Mouse (Mus musculus): ENCODE data around the gene Cxcr5.
A peak's percentile ranks its signal among the peaks of the same experiment; 100 is the strongest.

Cxcr5 gene

DNA sequence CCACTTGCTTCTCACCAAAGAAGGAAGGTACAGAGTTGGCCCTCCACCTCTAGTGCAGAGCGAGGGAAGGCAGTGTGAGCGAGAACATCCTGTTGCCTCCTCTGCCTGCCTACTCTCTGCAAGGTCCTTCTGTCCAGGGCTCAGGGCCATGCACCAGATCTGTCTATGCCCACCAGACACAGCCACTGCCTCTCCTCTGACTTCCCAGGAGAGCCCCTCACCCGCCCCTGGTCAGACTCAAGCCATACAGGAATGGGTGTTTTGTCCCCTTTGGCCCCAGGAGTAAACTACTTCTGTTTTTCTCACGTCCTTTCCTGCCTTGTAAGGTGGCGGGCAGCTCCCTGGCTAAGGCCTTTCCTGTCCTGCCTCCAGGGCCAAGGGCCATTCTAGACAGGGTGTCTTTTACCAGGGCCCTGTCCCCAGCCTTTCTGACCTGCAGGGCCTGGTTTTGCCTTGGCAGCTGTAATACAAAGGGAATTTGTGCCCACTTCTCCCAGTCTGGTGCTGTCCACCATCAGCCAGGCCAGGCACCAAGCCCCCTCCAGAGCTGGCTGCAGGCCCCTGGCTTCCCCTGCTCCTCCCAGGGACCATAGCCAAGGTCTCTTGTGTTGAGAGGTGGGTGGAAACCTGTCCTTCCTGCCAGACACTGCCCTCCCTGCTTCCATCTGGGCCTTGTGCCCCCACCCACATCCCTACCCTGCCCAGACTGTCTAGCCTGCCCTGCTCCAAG, 50.6 kb downstream of the Cxcr5 start:
- ATAC-seq (ENCODE audit: insufficient number of reproducible peaks, low FRiP score, low TSS enrichment) = 0 out of 2 replicates have a peak, but pooled peaks have one; percentile 18

DNA sequence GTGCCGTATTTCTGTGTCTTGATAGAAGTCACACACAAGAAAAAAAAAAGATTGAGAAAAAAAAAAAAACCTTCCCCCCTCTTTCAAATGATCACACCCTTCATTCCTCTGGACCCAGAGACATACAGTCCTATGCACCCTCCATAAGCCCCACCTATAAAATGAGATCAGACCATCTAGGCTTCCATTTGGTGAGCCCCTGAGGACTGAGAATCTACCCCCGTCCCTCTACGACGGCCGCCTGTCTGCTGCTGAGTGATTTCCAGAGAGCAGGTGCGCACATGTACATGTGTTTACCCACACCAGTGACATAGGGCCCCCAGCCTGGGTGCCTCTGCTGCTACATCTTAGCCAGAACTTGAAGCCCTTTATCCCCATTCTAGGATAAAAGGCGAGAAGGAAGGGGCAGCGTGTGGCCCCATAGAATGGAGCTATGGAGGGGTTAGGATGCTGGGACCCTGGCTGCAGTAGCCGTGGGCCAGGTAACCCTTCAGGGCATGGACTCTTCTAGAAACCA, 51.3 kb downstream of the Cxcr5 start:
- no peak for ATAC-seq (ENCODE audit: insufficient number of reproducible peaks, low FRiP score, low TSS enrichment)

DNA sequence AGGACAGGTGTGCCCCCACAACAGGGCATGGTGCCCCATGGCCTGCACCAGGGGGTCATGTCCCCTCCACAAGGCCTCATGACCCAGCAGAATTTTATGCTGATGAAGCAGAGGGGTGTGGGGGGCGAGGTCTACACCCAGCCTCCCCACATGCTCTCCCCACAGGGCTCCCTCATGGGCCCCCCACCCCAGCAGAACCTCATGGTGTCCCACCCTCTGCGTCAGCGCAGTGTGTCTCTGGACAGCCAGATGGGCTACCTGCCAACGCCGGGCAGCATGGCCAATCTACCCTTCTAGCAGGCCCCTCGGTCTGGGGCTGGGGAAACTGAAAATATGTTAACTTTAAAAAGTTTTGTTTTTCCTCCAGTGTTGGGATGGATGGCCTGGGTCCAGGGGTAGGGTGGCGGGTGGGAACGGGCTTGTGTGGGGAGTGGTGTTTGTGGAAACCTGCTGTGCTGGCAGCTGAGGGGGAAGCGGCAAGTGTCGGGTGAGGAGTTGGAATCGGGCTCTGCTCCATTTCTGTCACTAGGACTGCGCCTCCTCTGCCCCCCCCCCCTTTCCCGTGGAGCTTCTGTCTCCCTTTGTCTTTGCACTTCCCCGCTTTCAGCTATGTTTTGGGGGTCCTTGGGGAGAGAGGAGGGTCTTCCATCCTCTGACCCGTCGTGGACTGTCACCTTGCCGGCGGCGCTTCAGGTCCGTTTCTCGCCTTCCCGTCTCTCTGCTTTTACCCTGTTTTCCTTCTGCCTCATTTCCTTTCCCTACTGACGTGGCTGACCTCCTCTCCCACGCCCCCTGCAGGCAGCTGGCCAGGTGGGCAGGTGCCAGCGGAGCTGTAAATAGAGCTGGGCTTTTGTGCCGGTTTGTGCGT, 52.0 kb downstream of the Cxcr5 start:
- ATAC-seq (ENCODE audit: insufficient number of reproducible peaks, low FRiP score, low TSS enrichment) = peak; percentile 34; the same call in 1 of the 2 replicates

DNA sequence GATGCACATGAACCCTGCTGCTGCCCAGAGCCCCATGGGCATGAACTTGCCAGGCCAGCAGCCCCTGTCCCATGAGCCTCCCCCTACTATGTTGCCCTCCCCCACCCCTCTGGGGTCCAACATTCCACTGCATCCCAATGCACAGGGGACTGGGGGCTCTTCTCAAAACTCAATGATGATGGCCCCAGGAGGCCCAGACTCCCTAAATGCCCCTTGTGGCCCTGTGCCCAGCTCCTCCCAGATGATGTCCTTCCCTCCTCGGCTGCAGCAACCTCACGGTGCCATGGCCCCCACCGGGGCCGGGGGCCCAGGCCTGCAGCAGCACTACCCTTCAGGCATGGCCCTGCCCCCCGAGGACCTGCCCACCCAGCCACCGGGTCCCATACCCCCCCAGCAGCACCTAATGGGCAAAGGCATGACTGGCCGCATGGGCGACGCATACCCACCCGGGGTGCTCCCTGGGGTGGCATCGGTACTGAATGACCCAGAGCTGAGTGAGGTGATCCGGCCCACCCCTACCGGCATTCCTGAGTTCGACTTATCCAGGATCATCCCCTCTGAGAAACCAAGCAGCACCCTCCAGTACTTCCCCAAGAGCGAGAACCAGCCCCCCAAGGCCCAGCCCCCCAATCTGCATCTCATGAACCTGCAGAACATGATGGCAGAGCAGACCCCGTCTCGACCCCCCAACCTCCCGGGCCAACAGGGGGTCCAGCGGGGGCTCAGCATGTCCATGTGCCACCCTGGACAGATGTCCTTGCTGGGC, 52.8 kb downstream of the Cxcr5 start:
- no peak for ATAC-seq (ENCODE audit: insufficient number of reproducible peaks, low FRiP score, low TSS enrichment)

DNA sequence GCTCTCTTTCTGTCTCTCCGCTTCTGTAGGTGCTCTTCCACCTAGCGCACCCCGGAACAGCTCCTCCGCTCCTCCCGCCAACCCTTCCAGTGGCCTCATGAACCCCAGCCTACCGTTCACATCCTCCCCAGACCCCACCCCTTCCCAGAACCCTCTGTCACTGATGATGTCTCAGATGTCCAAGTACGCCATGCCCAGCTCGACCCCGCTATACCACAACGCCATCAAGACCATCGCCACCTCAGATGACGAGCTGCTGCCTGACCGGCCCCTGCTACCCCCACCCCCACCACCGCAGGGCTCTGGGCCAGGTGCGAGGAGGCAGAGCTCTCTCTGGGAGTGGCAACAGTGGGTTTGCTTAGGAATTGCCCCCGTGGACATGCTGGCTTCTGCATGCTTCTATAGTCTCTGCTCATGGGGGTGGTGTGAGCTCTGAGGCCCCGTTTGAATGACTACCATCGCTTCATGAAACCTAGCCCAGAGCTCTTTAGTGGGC, 53.5 kb downstream of the Cxcr5 start:
- no peak for ATAC-seq (ENCODE audit: insufficient number of reproducible peaks, low FRiP score, low TSS enrichment)

DNA sequence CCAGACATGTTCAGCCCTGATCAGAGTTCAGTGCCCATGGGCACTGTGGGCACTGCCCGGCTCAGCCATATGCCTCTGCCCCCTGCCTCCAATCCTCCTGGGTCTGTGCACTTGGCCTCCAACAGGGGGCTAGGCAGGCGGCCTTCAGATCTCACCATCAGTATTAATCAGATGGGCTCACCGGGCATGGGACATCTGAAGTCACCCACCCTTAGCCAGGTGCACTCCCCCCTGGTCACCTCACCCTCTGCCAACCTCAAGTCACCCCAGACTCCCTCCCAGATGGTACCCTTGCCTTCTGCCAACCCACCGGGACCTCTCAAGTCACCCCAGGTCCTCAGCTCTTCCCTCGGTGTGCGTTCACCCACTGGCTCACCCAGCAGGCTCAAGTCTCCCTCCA, 54.3 kb downstream of the Cxcr5 start:
- no peak for ATAC-seq (ENCODE audit: insufficient number of reproducible peaks, low FRiP score, low TSS enrichment)

DNA sequence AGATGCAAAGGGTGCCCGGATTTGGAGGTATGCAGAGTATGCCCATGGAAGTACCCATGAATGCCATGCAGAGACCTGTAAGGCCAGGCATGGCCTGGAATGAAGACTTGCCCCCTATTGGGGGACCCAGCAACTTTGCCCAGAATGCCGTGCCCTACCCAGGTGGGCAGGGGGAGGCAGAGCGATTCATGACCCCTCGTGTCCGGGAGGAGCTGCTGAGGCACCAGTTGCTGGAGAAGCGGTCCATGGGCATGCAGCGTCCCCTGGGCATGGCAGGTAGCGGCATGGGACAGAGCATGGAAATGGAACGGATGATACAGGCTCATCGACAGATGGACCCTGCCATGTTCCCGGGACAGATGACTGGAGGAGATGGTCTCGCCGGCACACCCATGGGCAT, 55.1 kb downstream of the Cxcr5 start:
- ATAC-seq (ENCODE audit: insufficient number of reproducible peaks, low FRiP score, low TSS enrichment) = no peak

DNA sequence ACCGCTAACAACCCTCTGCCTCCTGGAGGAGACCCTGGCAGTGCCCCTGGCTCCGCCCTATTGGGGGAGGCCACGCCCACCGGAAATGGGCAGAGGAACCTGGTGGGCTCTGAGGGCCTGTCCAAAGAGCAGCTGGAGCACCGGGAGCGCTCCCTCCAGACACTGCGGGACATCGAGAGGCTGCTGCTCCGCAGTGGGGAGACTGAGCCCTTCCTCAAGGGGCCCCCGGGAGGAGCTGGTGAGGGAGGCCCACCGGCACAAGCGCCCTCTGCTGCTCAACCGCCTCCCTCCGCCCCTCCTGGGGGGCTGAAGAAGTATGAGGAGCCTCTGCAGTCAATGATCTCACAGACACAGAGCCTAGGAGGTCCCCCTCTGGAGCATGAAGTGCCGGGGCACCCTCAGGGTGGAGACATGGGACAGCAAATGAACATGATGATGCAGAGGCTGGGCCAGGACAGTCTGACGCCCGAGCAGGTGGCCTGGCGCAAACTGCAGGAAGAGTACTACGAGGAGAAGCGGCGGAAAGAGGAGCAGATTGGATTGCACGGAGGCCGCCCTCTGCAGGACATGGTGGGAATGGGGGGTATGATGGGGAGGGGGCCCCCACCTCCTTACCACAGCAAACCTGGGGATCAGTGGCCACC, 55.7 kb downstream of the Cxcr5 start:
- no peak for ATAC-seq (ENCODE audit: insufficient number of reproducible peaks, low FRiP score, low TSS enrichment)

DNA sequence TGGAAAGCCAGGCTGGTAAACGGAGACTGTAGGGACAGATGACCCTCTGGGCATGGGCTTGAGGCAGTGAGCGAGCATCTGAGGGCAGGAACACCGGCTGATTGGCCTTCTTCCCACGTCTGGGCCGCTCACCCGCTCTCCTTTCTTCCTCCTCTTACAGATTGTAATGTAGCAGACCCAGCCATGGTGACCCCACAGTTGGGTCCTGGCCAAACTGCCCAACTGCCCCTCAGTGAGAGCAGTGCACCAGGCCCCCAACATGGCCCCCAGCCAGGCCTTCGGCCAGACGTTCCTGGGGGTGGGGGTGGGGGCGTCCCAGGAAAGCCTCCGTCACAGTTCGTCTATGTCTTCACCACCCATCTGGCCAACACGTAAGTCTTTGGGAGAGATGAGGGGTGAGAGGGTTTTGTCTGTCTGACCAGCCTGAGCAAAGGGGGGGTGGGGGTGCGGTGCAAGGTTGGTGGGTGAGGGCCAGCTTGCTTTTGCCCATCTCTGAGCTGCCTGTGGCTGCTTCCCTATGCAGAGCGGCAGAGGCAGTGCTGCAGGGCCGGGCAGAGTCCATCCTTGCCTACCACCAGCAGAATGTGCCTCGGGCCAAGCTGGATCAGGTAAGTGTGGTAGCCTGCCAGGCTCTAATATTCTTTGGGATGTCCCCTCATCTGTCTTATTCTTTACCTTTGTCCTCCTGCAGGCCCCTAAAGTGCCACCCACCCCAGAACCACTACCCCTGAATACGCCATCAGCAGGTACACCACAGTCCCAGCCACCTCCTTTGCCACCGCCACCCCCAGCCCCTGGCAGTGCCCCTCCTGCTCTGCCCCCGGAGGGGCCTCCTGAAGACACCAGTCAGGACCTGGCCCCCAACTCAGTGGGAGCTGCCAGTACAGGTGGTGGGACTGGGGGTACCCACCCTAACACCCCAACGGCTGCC, 56.5 kb downstream of the Cxcr5 start:
- ATAC-seq (ENCODE audit: insufficient number of reproducible peaks, low FRiP score, low TSS enrichment) = no peak

DNA sequence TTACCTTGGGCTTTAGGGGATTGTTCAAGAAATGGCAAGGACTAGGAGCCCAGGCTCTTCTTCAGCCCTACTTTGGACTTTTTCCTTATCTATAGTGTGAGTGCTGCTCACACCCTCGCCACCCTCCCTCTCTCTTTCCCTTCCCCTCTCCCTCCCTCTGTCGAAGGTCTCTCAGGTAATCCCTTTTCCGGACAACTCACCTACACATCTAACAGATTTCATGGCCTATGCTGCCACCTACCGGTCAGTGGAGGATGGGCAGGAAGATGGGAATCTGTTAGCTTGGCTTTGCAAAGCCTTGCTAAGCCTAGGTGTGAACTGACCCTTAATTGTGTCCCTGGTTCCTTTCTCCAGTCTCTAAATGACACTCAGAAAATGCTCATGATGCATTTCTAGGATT, 59.7 kb downstream of the Cxcr5 start:
- ATAC-seq (ENCODE audit: insufficient number of reproducible peaks, low FRiP score, low TSS enrichment) = no peak

DNA sequence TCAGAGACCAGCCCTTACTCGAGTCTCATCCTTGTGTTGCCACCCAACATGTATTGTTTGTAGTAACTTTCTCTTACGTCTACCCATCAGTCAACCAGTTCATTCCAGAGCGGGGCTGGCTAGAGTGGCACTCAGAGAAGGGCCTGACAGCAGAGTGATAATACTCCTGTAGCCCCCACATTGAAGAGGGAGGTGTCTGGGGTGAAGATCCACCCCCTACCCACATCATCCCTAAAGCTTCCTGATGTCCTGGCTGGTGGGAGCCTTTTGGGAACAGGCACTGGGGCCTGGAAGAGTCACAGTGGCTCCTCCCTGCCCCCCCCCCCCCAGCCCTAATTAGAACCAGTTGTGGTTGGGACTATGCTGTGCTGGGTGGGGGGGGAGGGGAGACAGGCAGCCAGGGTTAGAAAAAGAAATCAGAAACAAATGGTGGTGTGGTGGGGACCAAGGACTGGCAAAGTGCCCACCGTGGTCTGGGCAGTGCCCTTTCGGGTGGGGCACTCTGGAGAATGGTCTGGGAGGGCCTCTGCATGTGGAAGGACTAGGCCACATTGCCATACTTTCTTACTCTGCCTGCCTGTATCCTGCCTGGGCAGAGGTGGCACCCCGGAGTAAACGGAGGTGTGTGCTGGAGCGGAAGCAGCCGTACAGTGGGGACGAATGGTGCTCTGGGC, 60.3 kb downstream of the Cxcr5 start:
- no peak for ATAC-seq (ENCODE audit: insufficient number of reproducible peaks, low FRiP score, low TSS enrichment)

DNA sequence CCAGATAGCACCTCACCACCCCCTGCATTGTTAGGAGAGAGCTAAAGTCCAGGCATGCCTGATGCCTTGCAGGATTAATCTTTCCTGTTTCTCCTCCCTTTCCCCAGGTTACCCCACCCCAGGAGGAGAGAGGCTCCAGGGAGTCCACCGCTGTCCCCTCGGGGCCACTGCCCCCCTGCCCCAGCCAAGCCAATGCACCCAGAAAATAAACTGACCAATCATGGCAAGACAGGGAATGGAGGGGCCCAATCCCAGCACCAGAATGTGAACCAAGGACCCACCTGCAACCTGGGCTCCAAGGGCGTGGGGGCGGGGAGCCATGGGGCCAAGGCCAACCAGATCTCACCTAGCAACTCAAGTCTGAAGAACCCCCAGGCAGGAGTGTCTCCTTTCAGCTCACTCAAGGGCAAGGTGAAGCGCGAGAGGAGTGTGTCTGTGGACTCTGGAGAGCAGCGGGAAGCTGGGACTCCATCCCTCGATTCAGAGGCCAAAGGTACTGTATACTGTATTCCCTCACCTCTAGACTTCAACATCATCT, 61.0 kb downstream of the Cxcr5 start:
- no peak for ATAC-seq (ENCODE audit: insufficient number of reproducible peaks, low FRiP score, low TSS enrichment)

DNA sequence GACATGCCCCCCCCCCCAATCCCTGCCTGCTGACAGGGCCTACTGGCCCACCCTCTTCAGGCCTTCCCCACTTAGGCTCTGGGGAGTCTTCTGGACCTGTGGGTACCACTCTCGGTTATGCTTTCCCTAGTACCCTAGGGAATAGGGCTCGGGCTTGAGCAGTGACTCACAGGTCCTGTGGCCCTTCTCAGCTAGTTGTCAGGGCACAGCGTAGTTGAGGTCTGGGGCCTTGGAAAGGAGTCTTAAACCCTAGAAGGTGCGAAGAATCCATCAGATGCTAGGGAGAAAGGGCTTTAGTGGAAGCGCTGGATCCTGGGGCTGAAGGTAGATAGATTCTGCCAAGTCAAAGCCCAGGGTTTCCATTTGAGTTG, 61.5 kb downstream of the Cxcr5 start:
- ATAC-seq (ENCODE audit: insufficient number of reproducible peaks, low FRiP score, low TSS enrichment) = no peak

DNA sequence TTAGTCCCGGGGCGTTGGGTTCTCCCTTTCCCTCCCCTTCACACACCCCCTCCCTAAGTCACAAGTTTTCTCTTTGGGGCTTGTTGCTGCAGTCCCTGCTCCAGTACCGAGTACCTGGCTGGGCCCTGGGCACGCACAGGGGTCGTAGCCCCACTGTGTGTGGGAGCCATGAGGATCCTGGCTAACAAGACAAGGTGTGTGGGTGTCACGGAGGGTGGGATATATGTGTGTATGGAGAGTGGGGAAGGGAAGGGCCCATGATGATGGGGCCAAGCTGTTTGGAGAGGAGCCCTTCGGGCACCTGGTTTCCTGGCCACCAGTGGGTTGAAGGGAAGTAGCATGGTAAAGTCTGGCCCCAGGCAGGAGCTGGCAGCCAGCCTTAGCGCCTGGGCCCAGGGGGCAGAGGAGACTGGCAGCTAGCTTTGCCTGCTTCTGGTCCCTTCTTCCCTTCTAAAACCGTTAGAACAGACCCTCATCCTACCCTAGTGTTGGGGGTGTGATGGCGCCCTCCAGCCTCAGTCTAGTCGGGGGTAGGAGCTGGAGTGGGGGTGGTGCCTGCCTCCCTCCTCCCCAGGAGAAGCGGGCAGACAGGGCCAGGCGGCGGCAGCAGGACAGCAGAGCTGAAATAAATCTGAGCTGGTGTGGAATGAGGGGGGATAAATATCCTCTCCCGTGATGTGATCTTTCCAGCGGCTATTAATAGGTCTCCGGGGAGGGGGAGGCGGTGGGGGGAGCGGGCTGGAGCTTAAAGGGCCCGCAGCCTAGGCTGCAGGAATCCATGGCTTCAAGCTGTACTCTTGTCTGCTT, 62.1 kb downstream of the Cxcr5 start:
- peak; percentile 36; the same call in 1 of the 2 replicates for ATAC-seq (ENCODE audit: insufficient number of reproducible peaks, low FRiP score, low TSS enrichment)

DNA sequence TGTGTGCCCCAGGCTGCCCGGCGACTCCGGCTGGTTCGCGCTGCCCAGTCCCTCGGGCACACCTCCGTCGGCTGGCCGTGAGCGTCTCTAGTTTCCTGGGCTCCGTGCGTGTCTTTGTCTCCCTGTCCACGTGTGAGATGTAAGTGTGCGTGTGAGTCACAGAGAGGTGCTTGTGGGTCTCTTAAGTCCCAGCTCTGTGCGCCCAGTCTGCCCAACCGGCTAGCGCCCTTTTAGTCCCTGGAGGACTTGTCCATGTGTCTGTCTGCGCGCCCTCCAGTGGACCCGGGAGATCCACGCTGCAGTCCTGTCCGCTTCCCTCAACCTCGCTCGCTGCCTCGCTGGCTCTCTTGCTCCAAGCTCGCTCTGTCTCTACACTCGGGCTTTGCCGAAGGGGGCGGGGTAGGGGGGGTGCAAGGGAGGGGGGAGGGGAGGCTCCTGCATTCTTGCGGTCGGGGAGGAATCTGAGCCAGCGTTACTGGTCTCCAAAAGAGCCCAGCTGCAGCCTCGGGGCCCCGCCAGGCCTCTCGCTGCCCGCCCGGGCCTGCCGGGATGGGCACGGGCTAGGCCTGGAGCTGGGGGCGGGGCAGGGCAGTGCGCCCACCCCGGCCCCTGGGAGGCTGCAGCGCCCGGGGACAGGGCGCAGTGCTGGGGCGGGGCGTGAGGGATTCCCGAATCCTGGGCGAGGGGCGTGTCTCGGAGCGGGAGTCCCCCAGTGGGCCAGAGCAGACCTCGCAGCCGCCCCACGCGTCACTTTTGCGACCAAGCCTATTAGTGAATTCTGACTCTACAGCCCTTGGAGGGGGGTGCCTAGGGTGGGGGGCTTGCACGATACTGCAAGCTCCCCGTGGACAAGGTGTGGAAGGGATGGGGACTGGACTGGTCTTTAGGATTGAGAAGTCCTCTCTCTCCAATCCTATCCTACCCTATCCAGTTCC, 63.0 kb downstream of the Cxcr5 start:
- ATAC-seq (ENCODE audit: insufficient number of reproducible peaks, low FRiP score, low TSS enrichment) = no peak

DNA sequence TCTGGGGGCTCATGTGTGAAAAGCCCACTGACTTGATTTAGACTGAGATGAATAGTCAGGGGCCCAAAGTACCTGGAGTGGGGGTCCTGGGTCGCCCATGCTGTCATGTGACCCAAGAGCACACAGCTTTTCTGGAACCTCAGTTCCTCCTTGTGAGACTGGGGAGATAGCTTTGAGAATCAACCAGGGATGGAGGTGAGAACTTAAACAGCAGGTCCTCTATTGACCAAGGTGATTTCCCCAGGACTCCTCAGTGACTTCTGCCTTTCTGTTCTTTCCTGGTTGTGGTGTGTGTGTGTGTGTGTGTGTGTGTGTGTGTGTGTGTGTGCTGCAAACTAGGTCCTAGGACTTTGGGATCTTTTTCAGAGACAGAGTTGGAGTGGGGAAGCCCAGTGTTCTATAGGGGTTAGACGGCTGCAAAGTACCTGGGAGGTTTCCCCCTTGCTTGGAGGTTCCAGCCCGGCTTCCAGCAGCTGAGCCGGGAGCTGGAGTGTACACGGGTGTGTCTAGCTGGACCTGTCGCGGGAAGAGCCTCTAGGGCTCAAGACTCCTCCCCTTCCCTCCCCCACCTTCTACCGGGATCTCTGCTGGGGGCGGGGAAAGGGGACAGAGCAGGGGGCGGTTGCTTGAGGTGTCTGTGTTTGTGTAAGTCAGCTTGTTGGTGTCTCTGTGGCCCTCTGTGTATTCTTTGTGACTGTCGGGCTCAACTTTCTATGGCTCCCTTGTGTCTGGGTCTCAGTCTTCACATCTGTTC, 63.9 kb downstream of the Cxcr5 start:
- no peak for ATAC-seq (ENCODE audit: insufficient number of reproducible peaks, low FRiP score, low TSS enrichment)
